Mouse (Mus musculus): Measurements from ENCODE around the gene Pacsin3.

The Pacsin3 gene

GRCm38 (mm10) chr2:91302845-91303244 lies 47.1 kb downstream of the Pacsin3 start:
- DNase-seq (ENCODE audit: low read depth, low spot score) = no peak

GRCm38 (mm10) chr2:91305926-91306325 lies 50.2 kb downstream of the Pacsin3 start:
- DNase-seq (ENCODE audit: low read depth, low spot score) = no peak

- DNase-seq (ENCODE audit: low read depth, low spot score) = no peak
Observed at GRCm38 (mm10) chr2:91306589-91306988, 50.8 kb downstream of the Pacsin3 start.

GRCm38 (mm10) chr2:91308680-91309079 lies 52.9 kb downstream of the Pacsin3 start:
- no peak for DNase-seq (ENCODE audit: low read depth, low spot score)

GRCm38 (mm10) chr2:91309546-91309945 lies 53.8 kb downstream of the Pacsin3 start:
- peak; percentile 57 for DNase-seq (ENCODE audit: low read depth, low spot score)

GRCm38 (mm10) chr2:91312578-91313311 lies 57.0 kb downstream of the Pacsin3 start:
- DNase-seq (ENCODE audit: low read depth, low spot score) = no peak

- no peak for DNase-seq (ENCODE audit: low read depth, low spot score)
Observed at GRCm38 (mm10) chr2:91314184-91314583, 58.4 kb downstream of the Pacsin3 start.
